Mouse (Mus musculus): Measurements from ENCODE around the gene Clip2. TPM values are rescaled to one million over a fixed set of nuclear protein-coding genes. Genes with fewer than 3 reads are reported as not detected.

Clip2 gene
- total and polyA plus RNA-seq, 3 experiments, result 5.4 to 16.7 (median 8.7) TPM

- TF ChIP-seq JUND (conservative IDR thresholded peaks at IDR 0.05; ENCODE audit: low read depth, low read length) (no peak), CHD1 (IDR thresholded peaks at IDR 0.05; ENCODE audit: low read depth, low read length) (no peak), TBP (conservative IDR thresholded peaks at IDR 0.05; ENCODE audit: low read depth, low read length) (no peak), ZC3H11A (IDR thresholded peaks at IDR 0.05; ENCODE audit: low read depth, low read length) (peak; percentile 88), MEF2A (IDR thresholded peaks at IDR 0.05; ENCODE audit: borderline replicate concordance, low read depth, low read length) (peak; percentile 70; the same call in 1 of the 2 replicates), ZMIZ1 (IDR thresholded peaks at IDR 0.05; ENCODE audit: low read depth, low read length) (no peak), CHD2 (IDR thresholded peaks at IDR 0.05; ENCODE audit: low read length) (no peak), ELF1 (IDR thresholded peaks at IDR 0.05; ENCODE audit: low read depth, low read length) (peak; percentile 66; the same call in 1 of the 2 replicates), ZNF384 (IDR thresholded peaks at IDR 0.05; ENCODE audit: low read depth, low read length) (no peak), RCOR1 (conservative IDR thresholded peaks at IDR 0.05; ENCODE audit: low read depth, low read length) (no peak), GABPA (IDR thresholded peaks at IDR 0.05; ENCODE audit: insufficient replicate concordance, low read depth, low read length) (no peak), SIN3A (IDR thresholded peaks at IDR 0.05; ENCODE audit: low read length) (peak; percentile 76), ETS1 (conservative IDR thresholded peaks at IDR 0.05; ENCODE audit: low read depth, low read length) (no peak), MXI1 (IDR thresholded peaks at IDR 0.05; ENCODE audit: low read depth, low read length) (peak; percentile 68; the same call in 1 of the 2 replicates), PAX5 (IDR thresholded peaks at IDR 0.05; ENCODE audit: low read length) (no peak)
Measured at GRCm38 (mm10) chr5:134507307-134507706, 44.9 kb downstream of the Clip2 start (continued).

- H3K79me2 ChIP-seq (replicated peaks; ENCODE audit: control insufficient read depth, extremely low read depth, insufficient read depth, poor library complexity, severe bottlenecking), result no peaks in the 10 kb centered on the region
- H3K4me1 ChIP-seq (ENCODE audit: control insufficient read depth in 1 of 2, insufficient read depth in 2 of 2), result peaks cover 7 to 22% of the 10 kb centered on the region in 2 experiments; a peak in 3 of 4 replicates
- in situ Hi-C loops (cut with MboI; ENCODE audit: low pct_ligation_motif_present, low pct_unique_long_range_greater_than_20kb, low sequenced_read_pairs), result loop anchor here (5.0 kb wide), 1 partner anchor 46 kb away; the partner anchor contains the start of gene Clip2
- dilution Hi-C loops (cut with MboI; ENCODE audit: extremely low pct_ligation_motif_present, extremely low pct_unique_long_range_greater_than_20kb, low sequenced_read_pairs), result no loop called here
- peaks cover 0 to 81% of the 10 kb centered on the region in 2 experiments for H3K36me3 ChIP-seq (replicated peaks in 1 of 2; ENCODE audit: control insufficient read depth in 1 of 2, insufficient read depth in 1 of 2, low read length in 1 of 2)
- H3K9ac ChIP-seq (ENCODE audit: insufficient read depth, low read depth), result no peak overlapping the region
- H3K9me3 ChIP-seq (replicated peaks; ENCODE audit: low read length), result peaks cover 4% of the 10 kb centered on the region
- no peak overlapping the region for H3K4me2 ChIP-seq (ENCODE audit: insufficient read depth, low read depth, poor library complexity, severe bottlenecking)
- no peaks in the 10 kb centered on the region for H3K27me3 ChIP-seq (replicated peaks)
- no peak for DNase-seq (ENCODE audit: extremely low read depth)
- TF ChIP-seq BHLHE40 (IDR thresholded peaks at IDR 0.05; ENCODE audit: low read depth, low read length), result no peak
- no peak for TF ChIP-seq MAZ (IDR thresholded peaks at IDR 0.05; ENCODE audit: low read depth, low read length)
- no peak for TF ChIP-seq MYC (IDR thresholded peaks at IDR 0.05; ENCODE audit: low read depth, low read length)
- TF ChIP-seq IRF4 (IDR thresholded peaks at IDR 0.05; ENCODE audit: low read depth, low read length), result no peak
- no peak for TF ChIP-seq CHD1 (IDR thresholded peaks at IDR 0.05; ENCODE audit: low read depth, low read length)
- TF ChIP-seq UBTF (IDR thresholded peaks at IDR 0.05; ENCODE audit: low read depth, low read length), result no peak
- TF ChIP-seq USF1 (IDR thresholded peaks at IDR 0.05; ENCODE audit: low read depth, low read length), result no peak
- TF ChIP-seq MXI1 (IDR thresholded peaks at IDR 0.05; ENCODE audit: low read depth, low read length), result no peak
- no peak for TF ChIP-seq MAFK (IDR thresholded peaks at IDR 0.05; ENCODE audit: insufficient replicate concordance, low read length)
- TF ChIP-seq JUND (conservative IDR thresholded peaks at IDR 0.05; ENCODE audit: low read depth, low read length), result no peak
- TF ChIP-seq TBP (conservative IDR thresholded peaks at IDR 0.05; ENCODE audit: low read depth, low read length), result no peak
- TF ChIP-seq KAT2A (IDR thresholded peaks at IDR 0.05; ENCODE audit: insufficient replicate concordance, low read length), result no peak
- TF ChIP-seq NELFE (IDR thresholded peaks at IDR 0.05; ENCODE audit: low read depth, low read length), result no peak
- TF ChIP-seq RCOR1 (conservative IDR thresholded peaks at IDR 0.05; ENCODE audit: low read depth, low read length), result no peak
- no peak overlapping the region for H3K27ac ChIP-seq (ENCODE audit: insufficient read depth, low read depth)
- no peak overlapping the region for H3K4me3 ChIP-seq (replicated peaks in 1 of 3; ENCODE audit: low read depth in 2 of 3, low read length in 2 of 3, poor library complexity in 1 of 3)
Measured at GRCm38 (mm10) chr5:134505810-134506292, 46.4 kb downstream of the Clip2 start.

Data from CH12.LX (cell line).